Mouse (Mus musculus): ENCODE measurements around the gene Slc17a8. TPM values are rescaled to one million over a fixed set of nuclear protein-coding genes. Genes with fewer than 3 reads are reported as not detected.

Gene Slc17a8
- polyA plus RNA-seq, 1 experiment from 2014 or later: 0.08 TPM

GRCm38 (mm10) chr10:89548028-89548427 lies 73.0 kb downstream of the Slc17a8 start:
- WGBS: 21% methylated on average over 6 of the region's 6 CpGs

GRCm38 (mm10) chr10:89546989-89547388 lies 74.1 kb downstream of the Slc17a8 start:
- Histone ChIP-seq H3K9ac (no peak overlapping the region), H3K27me3 (replicated peaks) (no peaks in the 10 kb centered on the region), H3K9me3 (no peaks in the 10 kb centered on the region), H3K4me3 (replicated peaks) (no peak overlapping the region), H3K36me3 (no peaks in the 10 kb centered on the region), H3K27ac (no peak overlapping the region), H3K4me2 (replicated peaks) (no peak overlapping the region), H3K4me1 (replicated peaks) (no peaks in the 10 kb centered on the region)
- no peak for ATAC-seq
- WGBS: 73% methylated on average over 2 of the region's 2 CpGs

More at GRCm38 (mm10) chr10:89548028-89548427, 73.0 kb downstream of the Slc17a8 start:
- no peak for ATAC-seq
- Histone ChIP-seq H3K4me1 (replicated peaks) (no peaks in the 10 kb centered on the region), H3K4me2 (replicated peaks) (no peak overlapping the region), H3K4me3 (replicated peaks) (no peak overlapping the region), H3K27ac (no peak overlapping the region), H3K9me3 (no peaks in the 10 kb centered on the region), H3K27me3 (replicated peaks) (no peaks in the 10 kb centered on the region), H3K9ac (no peak overlapping the region), H3K36me3 (no peaks in the 10 kb centered on the region)

GRCm38 (mm10) chr10:89543867-89544266 lies 77.2 kb downstream of the Slc17a8 start:
- WGBS: 74% methylated on average over 6 of the region's 6 CpGs
- H3K27me3 ChIP-seq (replicated peaks): no peaks in the 10 kb centered on the region
- no peaks in the 10 kb centered on the region for H3K36me3 ChIP-seq
- no peak overlapping the region for H3K4me3 ChIP-seq (replicated peaks)
- no peak overlapping the region for H3K4me2 ChIP-seq (replicated peaks)
- H3K9ac ChIP-seq: no peak overlapping the region
- no peak for ATAC-seq
- H3K9me3 ChIP-seq: no peaks in the 10 kb centered on the region
- H3K27ac ChIP-seq: no peak overlapping the region
- H3K4me1 ChIP-seq (replicated peaks): no peaks in the 10 kb centered on the region

- H3K9ac ChIP-seq: no peak overlapping the region
- 85% methylated on average over 3 of the region's 3 CpGs for WGBS
- H3K36me3 ChIP-seq: no peaks in the 10 kb centered on the region
- H3K4me3 ChIP-seq (replicated peaks): no peak overlapping the region
- H3K27me3 ChIP-seq (replicated peaks): no peaks in the 10 kb centered on the region
- no peak overlapping the region for H3K4me2 ChIP-seq (replicated peaks)
- ATAC-seq: no peak
- H3K27ac ChIP-seq: no peak overlapping the region
- H3K9me3 ChIP-seq: no peaks in the 10 kb centered on the region
- H3K4me1 ChIP-seq (replicated peaks): no peaks in the 10 kb centered on the region
These were observed 78.7 kb downstream of the Slc17a8 start for GRCm38 (mm10) chr10:89542321-89542720.

- peak; percentile 87 for ATAC-seq
- H3K36me3 ChIP-seq: no peaks in the 10 kb centered on the region
- H3K27me3 ChIP-seq (replicated peaks): no peaks in the 10 kb centered on the region
- no peaks in the 10 kb centered on the region for H3K9me3 ChIP-seq
- H3K4me1 ChIP-seq (replicated peaks): peaks cover 16% of the 10 kb centered on the region
- H3K4me2 ChIP-seq (replicated peaks): peak within 1 kb of the TSS; percentile 38
- 44% methylated on average over 17 of the region's 17 CpGs for WGBS
- no peak within 1 kb of the TSS for H3K9ac ChIP-seq
- H3K4me3 ChIP-seq (replicated peaks): no peak within 1 kb of the TSS
- peak within 1 kb of the TSS; percentile 25; the same call in 1 of the 2 replicates for H3K27ac ChIP-seq
These were observed 87.9 kb downstream of the Slc17a8 start, which contains the start of gene Nr1h4 for GRCm38 (mm10) chr10:89532929-89533727. Nr1h4 (minus strand) TSS chr10:89533585.

GRCm38 (mm10) chr10:89532451-89532850 lies 88.6 kb downstream of the Slc17a8 start:
- H3K27me3 ChIP-seq (replicated peaks): no peaks in the 10 kb centered on the region
- no peak overlapping the region for H3K4me3 ChIP-seq (replicated peaks)
- no peaks in the 10 kb centered on the region for H3K9me3 ChIP-seq
- H3K36me3 ChIP-seq: no peaks in the 10 kb centered on the region
- no peak overlapping the region for H3K9ac ChIP-seq
- 78% methylated on average over 5 of the region's 5 CpGs for WGBS
- no peak overlapping the region for H3K27ac ChIP-seq
- H3K4me2 ChIP-seq (replicated peaks): no peak overlapping the region
- H3K4me1 ChIP-seq (replicated peaks): peaks cover 16% of the 10 kb centered on the region
- ATAC-seq: no peak

- Histone ChIP-seq H3K4me2 (replicated peaks) (no peak overlapping the region), H3K27ac (no peak overlapping the region), H3K9me3 (no peaks in the 10 kb centered on the region), H3K9ac (no peak overlapping the region), H3K36me3 (no peaks in the 10 kb centered on the region), H3K27me3 (replicated peaks) (no peaks in the 10 kb centered on the region), H3K4me3 (replicated peaks) (no peak overlapping the region), H3K4me1 (replicated peaks) (peaks cover 16% of the 10 kb centered on the region)
- WGBS: 78% methylated on average over 2 of the region's 2 CpGs
- ATAC-seq: no peak
These were observed 89.1 kb downstream of the Slc17a8 start for GRCm38 (mm10) chr10:89531976-89532375.

- Histone ChIP-seq H3K4me3 (replicated peaks) (no peak overlapping the region), H3K36me3 (no peaks in the 10 kb centered on the region), H3K4me1 (replicated peaks) (peaks cover 16% of the 10 kb centered on the region), H3K27ac (no peak overlapping the region), H3K4me2 (replicated peaks) (no peak overlapping the region), H3K9me3 (no peaks in the 10 kb centered on the region), H3K9ac (no peak overlapping the region), H3K27me3 (replicated peaks) (no peaks in the 10 kb centered on the region)
- 50% methylated on average over 5 of the region's 5 CpGs for WGBS
- no peak for ATAC-seq
These were observed 89.8 kb downstream of the Slc17a8 start for GRCm38 (mm10) chr10:89531194-89531634.

- Histone ChIP-seq H3K27me3 (replicated peaks) (no peaks in the 10 kb centered on the region), H3K36me3 (no peaks in the 10 kb centered on the region), H3K9me3 (no peaks in the 10 kb centered on the region), H3K4me3 (replicated peaks) (no peak overlapping the region), H3K4me1 (replicated peaks) (no peaks in the 10 kb centered on the region), H3K27ac (no peak overlapping the region), H3K4me2 (replicated peaks) (no peak overlapping the region), H3K9ac (no peak overlapping the region)
- WGBS: 65% methylated on average over 5 of the region's 5 CpGs
- ATAC-seq: peak; percentile 41
These were observed 94.0 kb downstream of the Slc17a8 start for GRCm38 (mm10) chr10:89527054-89527453.

GRCm38 (mm10) chr10:89525823-89526222 lies 95.2 kb downstream of the Slc17a8 start:
- no peak overlapping the region for H3K27ac ChIP-seq
- no peak for ATAC-seq
- H3K9ac ChIP-seq: no peak overlapping the region
- no peaks in the 10 kb centered on the region for H3K4me1 ChIP-seq (replicated peaks)
- WGBS: 66% methylated on average over 2 of the region's 2 CpGs
- no peaks in the 10 kb centered on the region for H3K36me3 ChIP-seq
- no peaks in the 10 kb centered on the region for H3K9me3 ChIP-seq
- H3K27me3 ChIP-seq (replicated peaks): no peaks in the 10 kb centered on the region
- H3K4me3 ChIP-seq (replicated peaks): no peak overlapping the region
- H3K4me2 ChIP-seq (replicated peaks): no peak overlapping the region

Other genes starting within 250 kb of the Slc17a8 start
- gene Gas2l3, start 177.3 kb downstream of the Slc17a8 start, polyA plus RNA-seq (2015; fragmentation: Nextera tagmentation; extraction: Ambion mirVana): 14.8 and 18.6 TPM in 2 replicates
- 55.1 and 57.9 TPM in 2 replicates for gene Nr1h4, start 87.7 kb downstream of the Slc17a8 start, polyA plus RNA-seq (2015; fragmentation: Nextera tagmentation; extraction: Ambion mirVana)
- gene Scyl2, start 65.0 kb upstream of the Slc17a8 start, polyA plus RNA-seq (2015; fragmentation: Nextera tagmentation; extraction: Ambion mirVana): 6.9 and 7.5 TPM in 2 replicates
- gene Actr6, start 111.0 kb upstream of the Slc17a8 start, polyA plus RNA-seq (2015; fragmentation: Nextera tagmentation; extraction: Ambion mirVana): 23.8 and 30.6 TPM in 2 replicates
- 21.0 and 22.9 TPM in 2 replicates for gene Uhrf1bp1l, start 123.7 kb upstream of the Slc17a8 start, polyA plus RNA-seq (2015; fragmentation: Nextera tagmentation; extraction: Ambion mirVana)

Data from intestine, embryonic 15.5 days (tissue).